Mouse (Mus musculus): Measurements from ENCODE around the gene Appbp2. TPM values are rescaled to one million over a fixed set of nuclear protein-coding genes. Genes with fewer than 3 reads are reported as not detected.

Appbp2 gene
- polyA plus RNA-seq, 1 experiment from 2014 or later: 25.9 TPM

- Histone ChIP-seq H3K36me3 (ENCODE audit: insufficient read depth, low read length) (no peaks in the 10 kb centered on the region), H3K9ac (replicated peaks; ENCODE audit: low read depth) (no peak overlapping the region), H3K4me3 (ENCODE audit: low read depth, low read length) (no peak overlapping the region), H3K4me2 (replicated peaks; ENCODE audit: low read depth, low read length) (no peak overlapping the region), H3K27ac (ENCODE audit: low read length) (no peak overlapping the region), H3K4me1 (ENCODE audit: insufficient read depth, low read depth, low read length) (no peaks in the 10 kb centered on the region), H3K9me3 (ENCODE audit: low read length) (no peaks in the 10 kb centered on the region), H3K27me3 (replicated peaks; ENCODE audit: insufficient read depth, low read length) (no peaks in the 10 kb centered on the region)
- TF ChIP-seq EP300 (IDR thresholded peaks at IDR 0.05) (no peak), CTCF (IDR thresholded peaks at IDR 0.05) (peak; percentile 77)
- ATAC-seq: no peak; the same call in 1 of the 2 replicates
- peak; percentile 67 for DNase-seq (ENCODE audit: low spot score)
- WGBS: 53% methylated on average over 3 of the region's 3 CpGs
These were observed 35.7 kb upstream of the Appbp2 start for GRCm38 (mm10) chr11:85270631-85271030.

GRCm38 (mm10) chr11:85267393-85267792 lies 32.5 kb upstream of the Appbp2 start:
- Histone ChIP-seq H3K9me3 (ENCODE audit: low read length) (no peaks in the 10 kb centered on the region), H3K4me1 (ENCODE audit: insufficient read depth, low read depth, low read length) (no peaks in the 10 kb centered on the region), H3K4me2 (replicated peaks; ENCODE audit: low read depth, low read length) (no peak overlapping the region), H3K36me3 (ENCODE audit: insufficient read depth, low read length) (no peaks in the 10 kb centered on the region), H3K27me3 (replicated peaks; ENCODE audit: insufficient read depth, low read length) (no peaks in the 10 kb centered on the region), H3K4me3 (ENCODE audit: low read depth, low read length) (no peak overlapping the region), H3K27ac (ENCODE audit: low read length) (no peak overlapping the region), H3K9ac (replicated peaks; ENCODE audit: low read depth) (no peak overlapping the region)
- DNase-seq (ENCODE audit: low spot score) (no peak), ATAC-seq (no peak)
- WGBS: 95% methylated on average over 1 of the region's 1 CpGs
- TF ChIP-seq CTCF (IDR thresholded peaks at IDR 0.05) (no peak), EP300 (IDR thresholded peaks at IDR 0.05) (no peak)

GRCm38 (mm10) chr11:85264635-85265034 lies 29.7 kb upstream of the Appbp2 start:
- Histone ChIP-seq H3K4me2 (replicated peaks; ENCODE audit: low read depth, low read length) (no peak overlapping the region), H3K27me3 (replicated peaks; ENCODE audit: insufficient read depth, low read length) (no peaks in the 10 kb centered on the region), H3K9ac (replicated peaks; ENCODE audit: low read depth) (no peak overlapping the region), H3K27ac (ENCODE audit: low read length) (no peak overlapping the region), H3K9me3 (ENCODE audit: low read length) (no peaks in the 10 kb centered on the region), H3K36me3 (ENCODE audit: insufficient read depth, low read length) (no peaks in the 10 kb centered on the region), H3K4me1 (ENCODE audit: insufficient read depth, low read depth, low read length) (no peaks in the 10 kb centered on the region), H3K4me3 (ENCODE audit: low read depth, low read length) (no peak overlapping the region)
- 61% methylated on average over 5 of the region's 5 CpGs for WGBS
- ATAC-seq: no peak
- no peak for DNase-seq (ENCODE audit: low spot score)
- TF ChIP-seq EP300 (IDR thresholded peaks at IDR 0.05) (no peak), CTCF (IDR thresholded peaks at IDR 0.05) (no peak)

GRCm38 (mm10) chr11:85261192-85261591 lies 26.3 kb upstream of the Appbp2 start:
- Histone ChIP-seq H3K9ac (replicated peaks; ENCODE audit: low read depth) (no peak overlapping the region), H3K4me3 (ENCODE audit: low read depth, low read length) (no peak overlapping the region), H3K4me1 (ENCODE audit: insufficient read depth, low read depth, low read length) (no peaks in the 10 kb centered on the region), H3K27ac (ENCODE audit: low read length) (no peak overlapping the region), H3K27me3 (replicated peaks; ENCODE audit: insufficient read depth, low read length) (no peaks in the 10 kb centered on the region), H3K4me2 (replicated peaks; ENCODE audit: low read depth, low read length) (no peak overlapping the region), H3K9me3 (ENCODE audit: low read length) (no peaks in the 10 kb centered on the region), H3K36me3 (ENCODE audit: insufficient read depth, low read length) (no peaks in the 10 kb centered on the region)
- ATAC-seq (no peak), DNase-seq (ENCODE audit: low spot score) (peak; percentile 73)
- WGBS: 19% methylated on average over 7 of the region's 7 CpGs
- TF ChIP-seq EP300 (IDR thresholded peaks at IDR 0.05) (no peak), CTCF (IDR thresholded peaks at IDR 0.05) (peak; percentile 84)

GRCm38 (mm10) chr11:85258966-85259365 lies 24.0 kb upstream of the Appbp2 start:
- WGBS: 66% methylated on average over 11 of the region's 11 CpGs
- no peak overlapping the region for H3K27ac ChIP-seq (ENCODE audit: low read length)
- no peaks in the 10 kb centered on the region for H3K27me3 ChIP-seq (replicated peaks; ENCODE audit: insufficient read depth, low read length)
- DNase-seq (ENCODE audit: low spot score) (peak; percentile 79), ATAC-seq (peak; percentile 71)
- no peak overlapping the region for H3K9ac ChIP-seq (replicated peaks; ENCODE audit: low read depth)
- no peaks in the 10 kb centered on the region for H3K36me3 ChIP-seq (ENCODE audit: insufficient read depth, low read length)
- no peak for TF ChIP-seq CTCF (IDR thresholded peaks at IDR 0.05)
- peak; percentile 40; the same call in 1 of the 2 replicates for TF ChIP-seq EP300 (IDR thresholded peaks at IDR 0.05)
- H3K4me2 ChIP-seq (replicated peaks; ENCODE audit: low read depth, low read length): no peak overlapping the region
- no peaks in the 10 kb centered on the region for H3K9me3 ChIP-seq (ENCODE audit: low read length)
- no peak overlapping the region for H3K4me3 ChIP-seq (ENCODE audit: low read depth, low read length)
- no peaks in the 10 kb centered on the region for H3K4me1 ChIP-seq (ENCODE audit: insufficient read depth, low read depth, low read length)

DNA sequence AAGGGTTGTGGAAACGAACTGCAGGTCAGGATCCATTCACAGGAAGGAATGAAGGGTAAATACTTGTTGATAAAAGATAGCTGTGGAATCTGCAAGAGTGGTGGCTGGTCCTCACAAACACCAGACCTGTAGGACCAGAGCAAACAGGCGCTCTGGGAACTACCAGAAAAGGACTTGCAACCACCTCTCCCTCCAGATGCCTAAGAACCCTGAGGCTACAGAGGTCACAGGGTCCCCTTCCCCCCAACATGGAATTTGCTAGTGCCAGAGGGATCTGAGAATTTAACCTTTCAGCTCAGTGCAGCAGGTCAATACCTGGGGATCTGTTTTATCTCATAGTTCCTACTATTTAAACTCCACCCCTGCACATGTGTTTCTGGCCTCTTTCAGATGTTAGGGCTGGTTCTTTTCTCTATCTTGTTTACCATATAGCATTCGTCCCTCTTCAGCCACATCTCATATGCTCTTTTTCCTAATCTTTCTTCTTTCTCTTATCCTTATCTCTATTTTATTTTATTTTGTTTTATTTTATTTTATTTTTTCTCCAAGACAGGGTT lies 20.6 kb upstream of the Appbp2 start:
- ATAC-seq: no peak
- Histone ChIP-seq H3K27ac (ENCODE audit: low read length) (no peak overlapping the region), H3K4me2 (replicated peaks; ENCODE audit: low read depth, low read length) (no peak overlapping the region), H3K4me1 (ENCODE audit: insufficient read depth, low read depth, low read length) (no peaks in the 10 kb centered on the region), H3K9ac (replicated peaks; ENCODE audit: low read depth) (no peak overlapping the region), H3K4me3 (ENCODE audit: low read depth, low read length) (no peak overlapping the region), H3K27me3 (replicated peaks; ENCODE audit: insufficient read depth, low read length) (no peaks in the 10 kb centered on the region), H3K9me3 (ENCODE audit: low read length) (no peaks in the 10 kb centered on the region), H3K36me3 (ENCODE audit: insufficient read depth, low read length) (no peaks in the 10 kb centered on the region)
- WGBS: 29% methylated on average over 3 of the region's 3 CpGs
- TF ChIP-seq CTCF (IDR thresholded peaks at IDR 0.05) (no peak), EP300 (IDR thresholded peaks at IDR 0.05) (no peak)
- no peak for DNase-seq (ENCODE audit: low spot score)

DNA sequence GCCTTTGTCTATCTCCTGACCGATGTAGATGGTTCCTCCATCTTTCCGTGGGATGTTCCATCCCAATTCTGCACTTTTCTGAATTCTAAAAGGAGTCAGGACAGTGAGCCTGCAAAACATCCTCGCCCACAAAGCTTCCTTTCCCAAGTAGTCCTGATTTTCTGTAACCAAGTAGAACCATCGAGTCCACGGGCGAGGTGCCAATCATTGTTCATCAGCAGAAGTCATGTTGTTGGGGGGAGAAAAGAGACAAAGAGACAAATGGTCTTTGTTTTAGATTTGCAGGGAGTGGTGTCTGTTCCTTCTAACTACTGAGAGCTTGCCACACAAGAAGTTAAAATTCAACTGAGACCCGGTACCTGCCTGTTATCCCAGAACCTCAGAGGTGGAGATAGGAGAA lies 18.7 kb upstream of the Appbp2 start:
- no peak overlapping the region for H3K4me2 ChIP-seq (replicated peaks; ENCODE audit: low read depth, low read length)
- WGBS: 63% methylated on average over 7 of the region's 7 CpGs
- H3K4me1 ChIP-seq (ENCODE audit: insufficient read depth, low read depth, low read length): no peaks in the 10 kb centered on the region
- H3K36me3 ChIP-seq (ENCODE audit: insufficient read depth, low read length): no peaks in the 10 kb centered on the region
- no peaks in the 10 kb centered on the region for H3K27me3 ChIP-seq (replicated peaks; ENCODE audit: insufficient read depth, low read length)
- no peak overlapping the region for H3K9ac ChIP-seq (replicated peaks; ENCODE audit: low read depth)
- ATAC-seq (no peak), DNase-seq (ENCODE audit: low spot score) (no peak)
- no peak overlapping the region for H3K4me3 ChIP-seq (ENCODE audit: low read depth, low read length)
- TF ChIP-seq CTCF (IDR thresholded peaks at IDR 0.05) (no peak), EP300 (IDR thresholded peaks at IDR 0.05) (no peak)
- H3K9me3 ChIP-seq (ENCODE audit: low read length): no peaks in the 10 kb centered on the region
- H3K27ac ChIP-seq (ENCODE audit: low read length): no peak overlapping the region
